Mouse (Mus musculus) thymus, adult 2 months (tissue): Measurements from ENCODE around the gene Nicn1.

Experiments
- CTCF ChIP-seq: fragments of 200-500 bp; IDR thresholded peaks from 2 replicates; pipeline ENCODE4 v1.5.1; 2012; ENCODE audit warnings: mild to moderate bottlenecking, control low read depth, low read length, moderate library complexity, borderline replicate concordance; ENCODE audit not compliant: control insufficient read depth, poor library complexity, insufficient read depth; ENCODE audit errors: extremely low read depth
- POLR2A ChIP-seq: fragments of 200-500 bp; IDR thresholded peaks from 2 replicates; pipeline ENCODE4 v1.6.1; 2012; ENCODE audit warnings: mild to moderate bottlenecking, low read length, control low read depth, moderate library complexity; ENCODE audit not compliant: control insufficient read depth, poor library complexity, insufficient read depth; ENCODE audit errors: extremely low read depth

GRCm38 (mm10) chr9:108262494-108263049 is 27.7 kb upstream of the Nicn1 start:
- no peak for TF ChIP-seq POLR2A
- TF ChIP-seq CTCF: no peak
